Mouse (Mus musculus): ENCODE measurements around the gene Kptn.
A peak's percentile ranks its signal among the peaks of the same experiment; 100 is the strongest.

The Kptn gene

GRCm38 (mm10) chr7:16158735-16159134 is 39.0 kb downstream of the Kptn start:
- DNase-seq (ENCODE audit: extremely low read depth, low read depth): no peak

GRCm38 (mm10) chr7:16160702-16161101 is 41.0 kb downstream of the Kptn start:
- peak; percentile 56 for DNase-seq (ENCODE audit: extremely low read depth, low read depth)

- DNase-seq (ENCODE audit: extremely low read depth, low read depth): no peak
Observed at GRCm38 (mm10) chr7:16161302-16161701, 41.6 kb downstream of the Kptn start.

- no peak for DNase-seq (ENCODE audit: extremely low read depth, low read depth)
Observed at GRCm38 (mm10) chr7:16162036-16162435, 42.3 kb downstream of the Kptn start.

- DNase-seq (ENCODE audit: extremely low read depth, low read depth): no peak
Observed at GRCm38 (mm10) chr7:16172141-16172581, 52.5 kb downstream of the Kptn start.

GRCm38 (mm10) chr7:16172586-16173140 is 53.0 kb downstream of the Kptn start:
- no peak for DNase-seq (ENCODE audit: extremely low read depth, low read depth)

- no peak for DNase-seq (ENCODE audit: extremely low read depth, low read depth)
Observed at GRCm38 (mm10) chr7:16173146-16173545, 53.5 kb downstream of the Kptn start.

- peak; percentile 36 for DNase-seq (ENCODE audit: extremely low read depth, low read depth)
Observed at GRCm38 (mm10) chr7:16174597-16175541, 55.2 kb downstream of the Kptn start, which contains the start of gene Meis3. Meis3 (plus strand) TSS chr7:16175090.

- no peak for DNase-seq (ENCODE audit: extremely low read depth, low read depth)
Observed at GRCm38 (mm10) chr7:16175542-16175931, 55.8 kb downstream of the Kptn start.
